Mouse (Mus musculus): ENCODE measurements at regions not wholly inside any gene's neighbourhood (a gene's known extent, or its start where the extent isn't known, plus 50 kb on each side); places are given as distances from the start of the nearest gene placed in this dataset.
A peak's percentile ranks its signal among the peaks of the same experiment; 100 is the strongest.

GRCm38 (mm10) chr14:18511094-18511493 lies 179.4 kb upstream of the Ube2e1 start:
- ATAC-seq (ENCODE audit: insufficient read depth, low FRiP score) = peak; percentile 53; the same call in 1 of the 2 replicates
- H3K27me3 ChIP-seq (ENCODE audit: control insufficient read depth, insufficient read depth, low read length) = no peaks in the 10 kb centered on the region

GRCm38 (mm10) chr14:18508359-18508647 lies 176.6 kb upstream of the Ube2e1 start:
- Histone ChIP-seq H3K4me3 (replicated peaks; ENCODE audit: low read length) (no peak overlapping the region), H3K27me3 (ENCODE audit: control insufficient read depth, insufficient read depth, low read length) (no peaks in the 10 kb centered on the region), H3K4me2 (ENCODE audit: low read depth, low read length) (no peak overlapping the region), H3K27ac (ENCODE audit: low read length) (peak overlapping the region; percentile 78), H3K9me3 (replicated peaks; ENCODE audit: control insufficient read depth, low read length) (no peaks in the 10 kb centered on the region), H3K36me3 (ENCODE audit: control insufficient read depth, insufficient read depth, low read length) (no peaks in the 10 kb centered on the region), H3K4me1 (ENCODE audit: control insufficient read depth, insufficient read depth, low read length) (no peaks in the 10 kb centered on the region), H3K9ac (ENCODE audit: low read length) (no peak overlapping the region)
- 50% methylated on average over 1 of the region's 1 CpGs for WGBS
- no peak for ATAC-seq (ENCODE audit: insufficient read depth, low FRiP score)

More at GRCm38 (mm10) chr14:18511094-18511493, 179.4 kb upstream of the Ube2e1 start:
- H3K4me3 ChIP-seq (replicated peaks; ENCODE audit: low read length) = no peak overlapping the region
- H3K4me2 ChIP-seq (ENCODE audit: low read depth, low read length) = no peak overlapping the region
- H3K9me3 ChIP-seq (replicated peaks; ENCODE audit: control insufficient read depth, low read length) = no peaks in the 10 kb centered on the region
- no peak overlapping the region for H3K9ac ChIP-seq (ENCODE audit: low read length)
- H3K4me1 ChIP-seq (ENCODE audit: control insufficient read depth, insufficient read depth, low read length) = no peaks in the 10 kb centered on the region
- H3K27ac ChIP-seq (ENCODE audit: low read length) = no peak overlapping the region
- H3K36me3 ChIP-seq (ENCODE audit: control insufficient read depth, insufficient read depth, low read length) = no peaks in the 10 kb centered on the region

- Histone ChIP-seq H3K4me1 (ENCODE audit: control insufficient read depth, insufficient read depth, low read length) (no peaks in the 10 kb centered on the region), H3K4me2 (ENCODE audit: low read depth, low read length) (no peak overlapping the region), H3K36me3 (ENCODE audit: control insufficient read depth, insufficient read depth, low read length) (no peaks in the 10 kb centered on the region), H3K4me3 (replicated peaks; ENCODE audit: low read length) (no peak overlapping the region), H3K9ac (ENCODE audit: low read length) (no peak overlapping the region), H3K27ac (ENCODE audit: low read length) (peak overlapping the region; percentile 78), H3K27me3 (ENCODE audit: control insufficient read depth, insufficient read depth, low read length) (no peaks in the 10 kb centered on the region), H3K9me3 (replicated peaks; ENCODE audit: control insufficient read depth, low read length) (no peaks in the 10 kb centered on the region)
- WGBS = 56% methylated on average over 3 of the region's 3 CpGs
- ATAC-seq (ENCODE audit: insufficient read depth, low FRiP score) = peak; percentile 42; the same call in 1 of the 2 replicates
Measured at GRCm38 (mm10) chr14:18507582-18508358, 176.1 kb upstream of the Ube2e1 start.

- WGBS = 59% methylated on average over 4 of the region's 4 CpGs
- no peak for ATAC-seq (ENCODE audit: insufficient read depth, low FRiP score)
- H3K9ac ChIP-seq (ENCODE audit: low read length) = no peak overlapping the region
- no peak overlapping the region for H3K4me2 ChIP-seq (ENCODE audit: low read depth, low read length)
- no peaks in the 10 kb centered on the region for H3K36me3 ChIP-seq (ENCODE audit: control insufficient read depth, insufficient read depth, low read length)
- no peak overlapping the region for H3K4me3 ChIP-seq (replicated peaks; ENCODE audit: low read length)
- H3K4me1 ChIP-seq (ENCODE audit: control insufficient read depth, insufficient read depth, low read length) = no peaks in the 10 kb centered on the region
- H3K9me3 ChIP-seq (replicated peaks; ENCODE audit: control insufficient read depth, low read length) = no peaks in the 10 kb centered on the region
- no peaks in the 10 kb centered on the region for H3K27me3 ChIP-seq (ENCODE audit: control insufficient read depth, insufficient read depth, low read length)
- H3K27ac ChIP-seq (ENCODE audit: low read length) = no peak overlapping the region
Measured at GRCm38 (mm10) chr14:18506168-18506567, 174.5 kb upstream of the Ube2e1 start.

GRCm38 (mm10) chr14:18500249-18500832 lies 168.7 kb upstream of the Ube2e1 start:
- no peak overlapping the region for H3K4me3 ChIP-seq (replicated peaks; ENCODE audit: low read length)
- H3K4me2 ChIP-seq (ENCODE audit: low read depth, low read length) = no peak overlapping the region
- H3K36me3 ChIP-seq (ENCODE audit: control insufficient read depth, insufficient read depth, low read length) = no peaks in the 10 kb centered on the region
- no peaks in the 10 kb centered on the region for H3K9me3 ChIP-seq (replicated peaks; ENCODE audit: control insufficient read depth, low read length)
- H3K27ac ChIP-seq (ENCODE audit: low read length) = no peak overlapping the region
- no peaks in the 10 kb centered on the region for H3K4me1 ChIP-seq (ENCODE audit: control insufficient read depth, insufficient read depth, low read length)
- H3K9ac ChIP-seq (ENCODE audit: low read length) = no peak overlapping the region
- H3K27me3 ChIP-seq (ENCODE audit: control insufficient read depth, insufficient read depth, low read length) = no peaks in the 10 kb centered on the region
- no peak for ATAC-seq (ENCODE audit: insufficient read depth, low FRiP score)

- H3K27ac ChIP-seq (ENCODE audit: low read length) = no peak overlapping the region
- no peak overlapping the region for H3K4me2 ChIP-seq (ENCODE audit: low read depth, low read length)
- H3K36me3 ChIP-seq (ENCODE audit: control insufficient read depth, insufficient read depth, low read length) = no peaks in the 10 kb centered on the region
- H3K4me3 ChIP-seq (replicated peaks; ENCODE audit: low read length) = no peak overlapping the region
- WGBS = 83% methylated on average over 1 of the region's 1 CpGs
- ATAC-seq (ENCODE audit: insufficient read depth, low FRiP score) = no peak
- no peaks in the 10 kb centered on the region for H3K9me3 ChIP-seq (replicated peaks; ENCODE audit: control insufficient read depth, low read length)
- no peaks in the 10 kb centered on the region for H3K4me1 ChIP-seq (ENCODE audit: control insufficient read depth, insufficient read depth, low read length)
- H3K27me3 ChIP-seq (ENCODE audit: control insufficient read depth, insufficient read depth, low read length) = no peaks in the 10 kb centered on the region
- no peak overlapping the region for H3K9ac ChIP-seq (ENCODE audit: low read length)
Measured at GRCm38 (mm10) chr14:18494048-18494447, 162.4 kb upstream of the Ube2e1 start.

GRCm38 (mm10) chr14:18486132-18486800 lies 154.6 kb upstream of the Ube2e1 start:
- no peak overlapping the region for H3K27ac ChIP-seq (ENCODE audit: low read length)
- H3K9ac ChIP-seq (ENCODE audit: low read length) = no peak overlapping the region
- 70% methylated on average over 4 of the region's 4 CpGs for WGBS
- H3K9me3 ChIP-seq (replicated peaks; ENCODE audit: control insufficient read depth, low read length) = no peaks in the 10 kb centered on the region
- H3K4me2 ChIP-seq (ENCODE audit: low read depth, low read length) = no peak overlapping the region
- no peaks in the 10 kb centered on the region for H3K36me3 ChIP-seq (ENCODE audit: control insufficient read depth, insufficient read depth, low read length)
- no peak overlapping the region for H3K4me3 ChIP-seq (replicated peaks; ENCODE audit: low read length)
- no peaks in the 10 kb centered on the region for H3K27me3 ChIP-seq (ENCODE audit: control insufficient read depth, insufficient read depth, low read length)
- no peak for ATAC-seq (ENCODE audit: insufficient read depth, low FRiP score)
- H3K4me1 ChIP-seq (ENCODE audit: control insufficient read depth, insufficient read depth, low read length) = no peaks in the 10 kb centered on the region

- H3K27ac ChIP-seq (ENCODE audit: low read length) = no peak overlapping the region
- H3K9ac ChIP-seq (ENCODE audit: low read length) = no peak overlapping the region
- no peak overlapping the region for H3K4me3 ChIP-seq (replicated peaks; ENCODE audit: low read length)
- H3K9me3 ChIP-seq (replicated peaks; ENCODE audit: control insufficient read depth, low read length) = no peaks in the 10 kb centered on the region
- H3K4me2 ChIP-seq (ENCODE audit: low read depth, low read length) = no peak overlapping the region
- no peaks in the 10 kb centered on the region for H3K36me3 ChIP-seq (ENCODE audit: control insufficient read depth, insufficient read depth, low read length)
- ATAC-seq (ENCODE audit: insufficient read depth, low FRiP score) = no peak
- no peaks in the 10 kb centered on the region for H3K4me1 ChIP-seq (ENCODE audit: control insufficient read depth, insufficient read depth, low read length)
- no peaks in the 10 kb centered on the region for H3K27me3 ChIP-seq (ENCODE audit: control insufficient read depth, insufficient read depth, low read length)
Measured at GRCm38 (mm10) chr14:18485526-18485925, 153.9 kb upstream of the Ube2e1 start.

GRCm38 (mm10) chr14:18476795-18477320 lies 145.2 kb upstream of the Ube2e1 start:
- H3K27ac ChIP-seq (ENCODE audit: low read length) = no peak overlapping the region
- H3K9me3 ChIP-seq (replicated peaks; ENCODE audit: control insufficient read depth, low read length) = no peaks in the 10 kb centered on the region
- ATAC-seq (ENCODE audit: insufficient read depth, low FRiP score) = no peak
- WGBS = 76% methylated on average over 3 of the region's 3 CpGs
- no peak overlapping the region for H3K4me2 ChIP-seq (ENCODE audit: low read depth, low read length)
- H3K4me3 ChIP-seq (replicated peaks; ENCODE audit: low read length) = no peak overlapping the region
- H3K27me3 ChIP-seq (ENCODE audit: control insufficient read depth, insufficient read depth, low read length) = no peaks in the 10 kb centered on the region
- no peaks in the 10 kb centered on the region for H3K4me1 ChIP-seq (ENCODE audit: control insufficient read depth, insufficient read depth, low read length)
- no peak overlapping the region for H3K9ac ChIP-seq (ENCODE audit: low read length)
- H3K36me3 ChIP-seq (ENCODE audit: control insufficient read depth, insufficient read depth, low read length) = no peaks in the 10 kb centered on the region

All from stomach, embryonic 16.5 days (tissue).